In the genomic region with DNA sequence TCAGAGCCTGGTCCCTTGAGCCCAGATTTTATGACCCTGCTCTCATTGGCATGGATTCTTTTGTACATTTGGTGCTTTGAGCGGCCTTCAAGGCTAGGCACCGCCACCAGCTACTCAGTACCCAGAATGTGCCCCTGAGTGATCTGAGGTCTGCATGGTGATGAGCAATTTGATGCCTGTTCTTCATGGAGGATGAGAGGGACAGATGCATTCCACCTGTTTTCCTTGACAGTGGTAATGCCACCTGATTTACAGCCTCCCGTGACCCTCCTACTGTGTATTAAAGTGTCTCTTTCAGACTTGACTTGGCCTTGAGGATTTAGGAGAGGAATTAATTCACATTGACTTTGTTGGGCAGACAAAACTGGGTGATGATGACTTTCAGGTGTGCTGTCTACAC, we compare ENCODE assay signal across 25 mouse cellular contexts.
A peak's percentile ranks its signal among the peaks of the same experiment; 100 is the strongest.
DNase-seq lines count a peak whose midpoint lies in the region; ATAC-seq lines count a peak whose summit lies in the region.
"Had no signal": no experiment of that assay in that cellular context is flagged by ENCODE, and none has a peak within 500 bp of the region (broad histone marks: within the 10 kb centered on the region; RNA-seq: fewer than 3 reads in every experiment).

No protein-coding gene starts in this region.

- no peaks in the 10 kb centered on the region for H3K36me3 ChIP-seq in kidney, embryonic 14.5 days (ENCODE audit: control insufficient read depth, insufficient read depth, low read length)
- no peaks in the 10 kb centered on the region for H3K36me3 ChIP-seq in kidney, embryonic 16.5 days (ENCODE audit: insufficient read depth, low read length)
- H3K36me3 ChIP-seq: embryonic facial prominence, embryonic 10.5 days; embryonic facial prominence, embryonic 12.5 days; forebrain, embryonic 15.5 days; G1E had no signal

- 49% methylated on average over 3 of the region's 3 CpGs for WGBS in kidney, embryonic 14.5 days
- WGBS in kidney, embryonic 16.5 days = 42% methylated on average over 3 of the region's 3 CpGs

- H3K27ac ChIP-seq in kidney, embryonic 14.5 days (ENCODE audit: low read depth, low read length) = no peak overlapping the region
- H3K27ac ChIP-seq in kidney, embryonic 16.5 days (ENCODE audit: low read length) = no peak overlapping the region
- H3K27ac ChIP-seq: embryonic facial prominence, embryonic 10.5 days; embryonic facial prominence, embryonic 12.5 days; forebrain, embryonic 13.5 days; forebrain, embryonic 15.5 days had no signal

- DNase-seq in embryo, embryonic 10.5 days (ENCODE audit: low spot score) = peak; percentile 4
- DNase-seq in embryo, embryonic 9.5 days (ENCODE audit: extremely low spot score) = no peak
- DNase-seq in kidney, adult 11 months = no peak
- no peak for DNase-seq in kidney, postnatal 14 days
- DNase-seq in mesoderm, embryonic 11.5 days (ENCODE audit: low read depth, low spot score) = peak; percentile 56
- DNase-seq: adrenal gland, adult 8-10 months; adrenal gland, postnatal 14 days; adrenal gland, postnatal 36 days; B cell, adult 2 months; cerebellum, adult 11-12 months; cerebellum, adult 2 months; cerebellum, adult 9-10 months; cerebellum, postnatal 10 days; cerebellum, postnatal 25 days; forebrain, postnatal 0 days had no signal

- no peaks in the 10 kb centered on the region for H3K9me3 ChIP-seq in kidney, embryonic 14.5 days (ENCODE audit: control insufficient read depth, low read length)
- H3K9me3 ChIP-seq in kidney, embryonic 16.5 days (ENCODE audit: low read length) = no peaks in the 10 kb centered on the region
- H3K9me3 ChIP-seq: embryonic facial prominence, embryonic 10.5 days; embryonic facial prominence, embryonic 12.5 days; forebrain, embryonic 13.5 days had no signal

- H3K27me3 ChIP-seq in kidney, embryonic 14.5 days (ENCODE audit: control insufficient read depth, insufficient read depth, low read length) = no peaks in the 10 kb centered on the region
- no peaks in the 10 kb centered on the region for H3K27me3 ChIP-seq in kidney, embryonic 16.5 days (ENCODE audit: insufficient read depth, low read length)
- H3K27me3 ChIP-seq: embryonic facial prominence, embryonic 12.5 days; forebrain, embryonic 13.5 days; forebrain, embryonic 15.5 days; Patski had no signal

- H3K9ac ChIP-seq in kidney, embryonic 14.5 days (ENCODE audit: low read depth, low read length) = no peak overlapping the region
- no peak overlapping the region for H3K9ac ChIP-seq in kidney, embryonic 16.5 days (replicated peaks; ENCODE audit: low read length)
- H3K9ac ChIP-seq: embryonic facial prominence, embryonic 12.5 days; forebrain, embryonic 13.5 days; forebrain, embryonic 15.5 days; forebrain, postnatal 0 days had no signal

- peak; percentile 78; the same call in 1 of the 2 replicates for ATAC-seq in kidney, embryonic 14.5 days (ENCODE audit: low FRiP score, low TSS enrichment)
- ATAC-seq in kidney, embryonic 16.5 days (ENCODE audit: low FRiP score, low TSS enrichment) = peak; percentile 59; the same call in 1 of the 2 replicates
- ATAC-seq: activated CD4-positive, CD25-positive, alpha-beta regulatory T cell, adult 4 months; CD4-positive, CD25-positive, alpha-beta regulatory T cell, adult 4 months; forebrain, embryonic 13.5 days; forebrain, embryonic 15.5 days; forebrain, postnatal 0 days; Patski had no signal

- no peak overlapping the region for H3K4me2 ChIP-seq in kidney, embryonic 14.5 days (replicated peaks; ENCODE audit: low read depth, low read length)
- H3K4me2 ChIP-seq in kidney, embryonic 16.5 days (replicated peaks; ENCODE audit: low read depth, low read length) = no peak overlapping the region
- H3K4me2 ChIP-seq: embryonic facial prominence, embryonic 12.5 days; forebrain, embryonic 13.5 days; forebrain, embryonic 15.5 days had no signal

- no peaks in the 10 kb centered on the region for H3K4me1 ChIP-seq in kidney, embryonic 14.5 days (ENCODE audit: control insufficient read depth, insufficient read depth, low read length)
- H3K4me1 ChIP-seq in kidney, embryonic 16.5 days (ENCODE audit: insufficient read depth, low read length) = no peaks in the 10 kb centered on the region
- H3K4me1 ChIP-seq: forebrain, embryonic 15.5 days had no signal

- H3K4me3 ChIP-seq in kidney, embryonic 14.5 days (ENCODE audit: low read length) = no peak overlapping the region
- no peak overlapping the region for H3K4me3 ChIP-seq in kidney, embryonic 16.5 days (ENCODE audit: low read length)
- H3K4me3 ChIP-seq: embryonic facial prominence, embryonic 10.5 days; embryonic facial prominence, embryonic 12.5 days; forebrain, embryonic 13.5 days; forebrain, embryonic 15.5 days had no signal

Comparison
In these comparisons a context has a peak if more than half of its experiments do, and no peak if none do; other contexts are left out.
1. DNase-seq: peak in embryo, embryonic 10.5 days (single experiment) and mesoderm, embryonic 11.5 days (single experiment); none in embryo, embryonic 9.5 days (single experiment), kidney, adult 11 months (single experiment) and kidney, postnatal 14 days (single experiment).